Mouse (Mus musculus) liver, postnatal 0 days (tissue): ENCODE measurements around the gene Pxn.

ENCODE experiments used
- CTCF ChIP-seq: sonication (generic); IDR thresholded peaks from 2 replicates; pipeline ENCODE4 v1.5.1; 2016; ENCODE audit warnings: antibody characterized with exemption, low read depth
- EP300 ChIP-seq: IDR thresholded peaks from 2 replicates; pipeline ENCODE4 v1.6.1; 2016; ENCODE audit warnings: antibody characterized with exemption, low read depth, mild to moderate bottlenecking

DNA sequence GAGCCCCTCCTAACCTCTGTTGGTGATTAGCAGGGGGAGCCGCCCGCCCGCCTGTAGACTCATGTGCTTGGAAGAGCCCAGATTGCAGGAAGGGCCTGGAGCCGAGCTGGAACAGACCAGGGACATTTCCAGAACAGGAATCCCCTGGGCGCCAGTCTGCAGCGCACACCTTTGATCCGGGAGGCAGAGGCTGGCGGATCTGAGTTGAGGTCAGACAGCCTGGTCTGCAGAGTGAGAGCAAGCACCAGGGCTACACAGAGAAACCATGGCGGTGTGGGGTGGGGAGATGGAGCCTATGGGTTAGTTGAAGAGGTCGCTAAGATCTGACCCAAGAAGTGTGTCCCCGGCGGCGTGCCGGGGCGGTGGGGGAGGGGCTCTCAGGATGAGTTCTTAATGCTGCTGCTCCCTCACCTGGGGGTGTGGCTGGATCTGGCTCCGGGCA lies 27.8 kb downstream of the Pxn start:
- TF ChIP-seq CTCF (no peak), EP300 (no peak)
